Mouse (Mus musculus) lung, postnatal 0 days (tissue): ENCODE results near the gene Arnt2. TPM values are rescaled to one million over a fixed set of nuclear protein-coding genes. Genes with fewer than 3 reads are reported as not detected.
A peak's percentile ranks its signal among the peaks of the same experiment; 100 is the strongest.

Experiments
- ATAC-seq: fragments of 200-750 bp; cut with Nextera tagmentation; 2 replicates; pipeline ENCODE4 v1.8.0; 2017; ENCODE audit warnings: moderate library complexity
- DNase-seq: peaks from one replicate; pipeline ENCODE4 v3.0.0-alpha.2; 2016; ENCODE audit warnings: low spot score
- H3K27ac ChIP-seq: fragments of 300-500 bp; sonication (generic); 2 replicates; pipeline ENCODE4 v1.5.1; 2014; ENCODE audit warnings: antibody characterized with exemption, mild to moderate bottlenecking, low read length, mixed read lengths
- H3K27me3 ChIP-seq: fragments of 300-500 bp; sonication (generic); replicated peaks from 2 replicates; pipeline ENCODE4 v1.6.1; 2014; ENCODE audit warnings: low read length, mixed read lengths; ENCODE audit not compliant: insufficient read depth
- H3K36me3 ChIP-seq: fragments of 300-500 bp; sonication (generic); 2 replicates; pipeline ENCODE4 v1.6.1; 2014; ENCODE audit warnings: low read length, mixed read lengths; ENCODE audit not compliant: insufficient read depth
- H3K4me1 ChIP-seq: fragments of 300-500 bp; sonication (generic); 2 replicates; pipeline ENCODE4 v1.6.1; 2014; ENCODE audit warnings: antibody characterized with exemption, low read depth, low read length, mixed read lengths; ENCODE audit not compliant: insufficient read depth
- H3K4me2 ChIP-seq: fragments of 300-500 bp; sonication (generic); replicated peaks from 2 replicates; pipeline ENCODE4 v1.6.1; 2014; ENCODE audit warnings: low read depth, mild to moderate bottlenecking, low read length, moderate library complexity, mixed read lengths
- H3K4me3 ChIP-seq: fragments of 300-500 bp; sonication (generic); 2 replicates; pipeline ENCODE4 v1.5.1; 2014; ENCODE audit warnings: low read depth, low read length
- H3K9ac ChIP-seq: fragments of 300-500 bp; sonication (generic); replicated peaks from 2 replicates; pipeline ENCODE4 v1.6.1; 2014; ENCODE audit warnings: low read depth, mild to moderate bottlenecking
- H3K9me3 ChIP-seq: fragments of 300-500 bp; sonication (generic); 2 replicates; pipeline ENCODE4 v1.6.1; 2016; ENCODE audit warnings: low read length, mixed read lengths
- CTCF ChIP-seq: IDR thresholded peaks from 2 replicates; pipeline ENCODE4 v1.5.1; 2016; ENCODE audit warnings: antibody characterized with exemption, mild to moderate bottlenecking
- EP300 ChIP-seq: IDR thresholded peaks from 2 replicates; pipeline ENCODE4 v1.6.1; 2016; ENCODE audit warnings: antibody characterized with exemption, mild to moderate bottlenecking, control low read depth
- WGBS: fragments of 180-500 bp; shearing (Covaris S2); extraction: QIAGEN DNeasy Blood & Tissue Kit; methylation state at CpG from one replicate; pipeline ENCODE4 v1.1.7; 2014; 5-methylcytosine and 5-hydroxymethylcytosine counted together
- polyA plus RNA-seq: library from polyadenylated mRNA; unstranded; fragments of >200 nt; fragmentation: Nextera tagmentation; extraction: Ambion mirVana; gene quantifications from 2 replicates; pipeline ENCODE4 v1.2.1, GENCODE M21; 2015

Arnt2 gene
- polyA plus RNA-seq, 1 experiment from 2014 or later = 0.78 TPM

GRCm38 (mm10) chr7:84285790-84286189 lies 124.2 kb downstream of the Arnt2 start:
- no peak for ATAC-seq
- no peaks in the 10 kb centered on the region for H3K9me3 ChIP-seq
- 83% methylated on average over 7 of the region's 7 CpGs for WGBS
- no peak overlapping the region for H3K4me2 ChIP-seq
- H3K4me1 ChIP-seq = no peaks in the 10 kb centered on the region
- H3K9ac ChIP-seq = no peak overlapping the region
- DNase-seq = no peak
- no peaks in the 10 kb centered on the region for H3K36me3 ChIP-seq
- H3K4me3 ChIP-seq = no peak overlapping the region
- H3K27ac ChIP-seq = no peak overlapping the region
- no peaks in the 10 kb centered on the region for H3K27me3 ChIP-seq
- TF ChIP-seq CTCF (no peak), EP300 (no peak)

- H3K4me2 ChIP-seq = no peak overlapping the region
- H3K36me3 ChIP-seq = no peaks in the 10 kb centered on the region
- no peaks in the 10 kb centered on the region for H3K9me3 ChIP-seq
- TF ChIP-seq EP300 (no peak), CTCF (no peak)
- no peaks in the 10 kb centered on the region for H3K27me3 ChIP-seq
- no peak overlapping the region for H3K27ac ChIP-seq
- no peaks in the 10 kb centered on the region for H3K4me1 ChIP-seq
- no peak overlapping the region for H3K4me3 ChIP-seq
- ATAC-seq (no peak), DNase-seq (no peak)
- WGBS = 80% methylated on average over 3 of the region's 3 CpGs
- H3K9ac ChIP-seq = no peak overlapping the region
These were observed 125.0 kb downstream of the Arnt2 start for GRCm38 (mm10) chr7:84284974-84285373.

GRCm38 (mm10) chr7:84282231-84282630 lies 127.7 kb downstream of the Arnt2 start:
- Histone ChIP-seq H3K27ac (no peak overlapping the region), H3K4me2 (no peak overlapping the region), H3K27me3 (no peaks in the 10 kb centered on the region), H3K9ac (no peak overlapping the region), H3K4me1 (no peaks in the 10 kb centered on the region), H3K36me3 (no peaks in the 10 kb centered on the region), H3K9me3 (no peaks in the 10 kb centered on the region), H3K4me3 (no peak overlapping the region)
- ATAC-seq = no peak
- TF ChIP-seq EP300 (no peak), CTCF (no peak)
- WGBS = 89% methylated on average over 4 of the region's 4 CpGs
- no peak for DNase-seq

- no peak overlapping the region for H3K27ac ChIP-seq
- no peaks in the 10 kb centered on the region for H3K4me1 ChIP-seq
- H3K4me2 ChIP-seq = no peak overlapping the region
- DNase-seq = peak; percentile 16
- H3K27me3 ChIP-seq = no peaks in the 10 kb centered on the region
- no peak overlapping the region for H3K9ac ChIP-seq
- TF ChIP-seq CTCF (no peak), EP300 (no peak)
- H3K4me3 ChIP-seq = no peak overlapping the region
- no peaks in the 10 kb centered on the region for H3K36me3 ChIP-seq
- WGBS = 15% methylated on average over 1 of the region's 1 CpGs
- H3K9me3 ChIP-seq = no peaks in the 10 kb centered on the region
- peak; percentile 16; the same call in 1 of the 2 replicates for ATAC-seq
These were observed 130.7 kb downstream of the Arnt2 start for GRCm38 (mm10) chr7:84279231-84279630.

- Histone ChIP-seq H3K4me2 (no peak overlapping the region), H3K27ac (no peak overlapping the region), H3K36me3 (no peaks in the 10 kb centered on the region), H3K4me1 (peaks cover 6% of the 10 kb centered on the region; the same call in 1 of the 2 replicates), H3K4me3 (no peak overlapping the region), H3K27me3 (no peaks in the 10 kb centered on the region), H3K9ac (no peak overlapping the region), H3K9me3 (no peaks in the 10 kb centered on the region)
- ATAC-seq (no peak), DNase-seq (no peak)
- TF ChIP-seq CTCF = no peak
- WGBS = 73% methylated on average over 10 of the region's 10 CpGs
These were observed 134.7 kb downstream of the Arnt2 start for GRCm38 (mm10) chr7:84275312-84275711.

- peak; percentile 31 for DNase-seq
- WGBS = 77% methylated on average over 6 of the region's 6 CpGs
These were observed 136.0 kb downstream of the Arnt2 start for GRCm38 (mm10) chr7:84273930-84274329.

GRCm38 (mm10) chr7:84272206-84272818 lies 137.7 kb downstream of the Arnt2 start:
- no peak overlapping the region for H3K4me3 ChIP-seq
- ATAC-seq (peak; percentile 97), DNase-seq (peak; percentile 98)
- no peaks in the 10 kb centered on the region for H3K27me3 ChIP-seq
- H3K9ac ChIP-seq = no peak overlapping the region
- H3K4me1 ChIP-seq = peaks cover 6% of the 10 kb centered on the region; the same call in 1 of the 2 replicates
- no peak overlapping the region for H3K4me2 ChIP-seq
- no peaks in the 10 kb centered on the region for H3K9me3 ChIP-seq
- no peaks in the 10 kb centered on the region for H3K36me3 ChIP-seq
- no peak overlapping the region for H3K27ac ChIP-seq
- TF ChIP-seq EP300 (peak; percentile 54; the same call in 1 of the 2 replicates), CTCF (peak; percentile 97)
- 12% methylated on average over 7 of the region's 7 CpGs for WGBS

More at GRCm38 (mm10) chr7:84273930-84274329, 136.0 kb downstream of the Arnt2 start:
- Histone ChIP-seq H3K36me3 (no peaks in the 10 kb centered on the region), H3K9me3 (no peaks in the 10 kb centered on the region), H3K4me1 (peaks cover 6% of the 10 kb centered on the region; the same call in 1 of the 2 replicates), H3K27ac (no peak overlapping the region), H3K9ac (no peak overlapping the region), H3K4me3 (no peak overlapping the region), H3K27me3 (no peaks in the 10 kb centered on the region), H3K4me2 (no peak overlapping the region)
- no peak for ATAC-seq
- TF ChIP-seq CTCF (peak; percentile 56), EP300 (no peak)
